Mouse (Mus musculus): ENCODE data around the gene Nupr1.

- TF ChIP-seq EP300 (optimal IDR thresholded peaks at IDR 0.05) (no peak), CTCF (IDR thresholded peaks at IDR 0.05; ENCODE audit: low read depth) (no peak)
Observed at GRCm38 (mm10) chr7:126667495-126668090, 36.9 kb upstream of the Nupr1 start.
